Mouse (Mus musculus) central nervous system, embryonic 11.5 days (tissue): ENCODE measurements around the gene Mgarp. TPM values are rescaled to one million over a fixed set of nuclear protein-coding genes. Genes with fewer than 3 reads are reported as not detected.

Experiments
- polyA plus RNA-seq: library from polyadenylated mRNA; depleted of rRNA; stranded (reverse); fragments of >200 nt; gene quantifications from 2 replicates; pipeline ENCODE4 v1.2.3, GENCODE M21; 2012; rRNA removed

The Mgarp gene
- polyA plus RNA-seq = 6.2 and 11.1 TPM in 2 replicates

GRCm38 (mm10) chr3:51396219-51397068 is at the start of gene Mgarp:
Mgarp (minus strand) TSS chr3:51396738.

GRCm38 (mm10) chr3:51415098-51416072 is 18.8 kb upstream of the Mgarp start, which contains the start of gene Naa15:
Naa15 (plus strand) TSS chr3:51415148.

GRCm38 (mm10) chr3:51408561-51409183 is 12.1 kb upstream of the Mgarp start, which contains the start of gene Ndufc1:
Ndufc1 (minus strand) TSS chr3:51408988.

GRCm38 (mm10) chr3:51340552-51341267 is 55.8 kb downstream of the Mgarp start, which contains the start of gene Elf2:
Elf2 (minus strand) TSS chr3:51340663.

Other genes starting within 250 kb of the Mgarp start
- gene Noct, start 172.3 kb downstream of the Mgarp start, polyA plus RNA-seq = 10.9 and 14.1 TPM in 2 replicates
- gene Elf2, start 56.1 kb downstream of the Mgarp start, polyA plus RNA-seq = 57.3 and 64.5 TPM in 2 replicates
- 138 and 321 TPM in 2 replicates for gene Ndufc1, start 12.2 kb upstream of the Mgarp start, polyA plus RNA-seq
- gene Naa15, start 18.4 kb upstream of the Mgarp start, polyA plus RNA-seq = 44.9 and 65.9 TPM in 2 replicates
- 8.9 and 11.5 TPM in 2 replicates for gene Rab33b, start 87.2 kb upstream of the Mgarp start, polyA plus RNA-seq
- gene Setd7, start 164.1 kb upstream of the Mgarp start, polyA plus RNA-seq = 14.5 and 18.9 TPM in 2 replicates